Mouse (Mus musculus) liver, embryonic 12.5 days (tissue): Measurements from ENCODE around the gene Cnga2. TPM values are rescaled to one million over a fixed set of nuclear protein-coding genes. Genes with fewer than 3 reads are reported as not detected.

Source experiments
- ATAC-seq: fragments of 200-750 bp; cut with Nextera tagmentation; 2 replicates; pipeline ENCODE4 v1.8.0; 2017; ENCODE audit warnings: moderate number of reproducible peaks, mild to moderate bottlenecking, moderate library complexity
- H3K27ac ChIP-seq: fragments of 300-500 bp; sonication (generic); 2 replicates; pipeline ENCODE4 v1.5.1; 2016; ENCODE audit warnings: mild to moderate bottlenecking
- H3K27me3 ChIP-seq: fragments of 300-500 bp; sonication (generic); replicated peaks from 2 replicates; pipeline ENCODE4 v1.6.1; 2016; ENCODE audit warnings: mild to moderate bottlenecking, moderate library complexity
- H3K36me3 ChIP-seq: fragments of 300-500 bp; sonication (generic); 2 replicates; pipeline ENCODE4 v1.6.1; 2016; ENCODE audit warnings: mild to moderate bottlenecking, moderate library complexity
- H3K4me1 ChIP-seq: fragments of 300-500 bp; sonication (generic); 2 replicates; pipeline ENCODE4 v1.6.1; 2016
- H3K4me2 ChIP-seq: fragments of 300-500 bp; sonication (generic); 2 replicates; pipeline ENCODE4 v1.6.1; 2016; ENCODE audit warnings: mild to moderate bottlenecking, moderate library complexity
- H3K4me3 ChIP-seq: fragments of 300-500 bp; sonication (generic); 2 replicates; pipeline ENCODE4 v1.5.1; 2016; ENCODE audit warnings: mild to moderate bottlenecking, moderate library complexity
- H3K9ac ChIP-seq: fragments of 300-500 bp; sonication (generic); 2 replicates; pipeline ENCODE4 v1.6.1; 2016; ENCODE audit warnings: mild to moderate bottlenecking, moderate library complexity
- H3K9me3 ChIP-seq: fragments of 300-500 bp; sonication (generic); replicated peaks from 2 replicates; pipeline ENCODE4 v1.6.1; 2016; ENCODE audit warnings: mild to moderate bottlenecking, moderate library complexity
- WGBS: fragments of 180-500 bp; shearing (Covaris S2); methylation state at CpG from one replicate; pipeline ENCODE4 v1.1.7; 2016; ENCODE audit not compliant: insufficient replicate concordance; 5-methylcytosine and 5-hydroxymethylcytosine counted together
- polyA plus RNA-seq: library from polyadenylated mRNA; unstranded; fragments of >200 nt; fragmentation: Nextera tagmentation; extraction: Ambion mirVana; gene quantifications from 2 replicates; pipeline ENCODE4 v1.2.1, GENCODE M21; 2016

Gene Cnga2
- polyA plus RNA-seq, 1 experiment from 2014 or later, result 0.17 TPM

- H3K27me3 ChIP-seq, result no peaks in the 10 kb centered on the region
- no peak overlapping the region for H3K27ac ChIP-seq
- H3K36me3 ChIP-seq, result no peaks in the 10 kb centered on the region
- H3K4me3 ChIP-seq, result no peak overlapping the region
- 50% methylated on average over 2 of the region's 2 CpGs for WGBS
- H3K9me3 ChIP-seq, result no peaks in the 10 kb centered on the region
- H3K4me1 ChIP-seq, result no peaks in the 10 kb centered on the region
- no peak for ATAC-seq
- H3K4me2 ChIP-seq, result no peak overlapping the region
- H3K9ac ChIP-seq, result no peak overlapping the region
Observed at GRCm38 (mm10) chrX:71983205-71983604, 8.4 kb upstream of the Cnga2 start.

GRCm38 (mm10) chrX:71983775-71984174, 7.9 kb upstream of the Cnga2 start:
- Histone ChIP-seq H3K9ac (no peak overlapping the region), H3K4me3 (no peak overlapping the region), H3K27ac (no peak overlapping the region), H3K4me1 (no peaks in the 10 kb centered on the region), H3K9me3 (no peaks in the 10 kb centered on the region), H3K4me2 (no peak overlapping the region), H3K36me3 (no peaks in the 10 kb centered on the region), H3K27me3 (no peaks in the 10 kb centered on the region)
- 62% methylated on average over 1 of the region's 1 CpGs for WGBS
- no peak for ATAC-seq

DNA sequence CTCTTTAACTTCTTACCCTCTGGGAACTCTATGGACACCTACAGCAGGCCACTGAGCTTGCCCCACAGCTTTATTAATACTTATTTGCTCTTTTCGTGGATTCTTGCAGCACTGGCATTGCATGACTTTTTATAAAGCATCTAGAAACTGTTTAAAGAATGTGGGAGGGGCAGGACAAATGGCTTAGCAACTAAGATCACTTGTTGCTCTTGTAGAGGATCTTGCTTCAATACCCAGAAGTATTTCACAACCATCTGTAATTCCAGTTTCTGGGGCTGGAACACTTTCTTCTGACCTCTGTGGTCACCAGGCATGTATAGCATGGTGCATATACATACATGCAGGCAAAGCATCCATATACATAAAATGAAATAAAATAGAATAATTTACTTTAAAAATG, 4.3 kb downstream of the Cnga2 start:
- WGBS, result 38% methylated on average over 1 of the region's 1 CpGs
- Histone ChIP-seq H3K27ac (no peak overlapping the region), H3K4me1 (no peaks in the 10 kb centered on the region), H3K9me3 (no peaks in the 10 kb centered on the region), H3K4me2 (no peak overlapping the region), H3K4me3 (no peak overlapping the region), H3K27me3 (peaks cover 7% of the 10 kb centered on the region; the same call in 1 of the 2 replicates), H3K9ac (no peak overlapping the region), H3K36me3 (no peaks in the 10 kb centered on the region)
- no peak for ATAC-seq

DNA sequence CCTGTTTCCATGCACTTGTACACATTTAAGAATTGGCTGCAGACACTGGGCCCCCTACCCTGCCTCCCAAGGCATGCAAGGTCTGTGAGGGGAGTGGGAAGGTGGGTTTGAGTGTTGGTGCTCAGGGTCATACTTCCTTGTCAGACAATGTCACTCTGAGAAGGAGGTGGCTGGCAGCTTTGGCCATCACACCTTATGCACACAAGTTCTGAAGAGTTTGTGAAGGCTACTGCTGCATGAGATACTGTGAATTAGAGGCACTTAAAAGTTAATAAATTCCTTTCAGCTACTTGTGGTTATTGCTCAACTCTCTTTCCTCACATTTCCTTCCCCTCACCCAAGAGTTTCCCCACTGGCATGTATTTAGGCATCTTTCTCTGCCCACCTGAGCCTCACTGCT, 18.3 kb downstream of the Cnga2 start:
- no peak overlapping the region for H3K4me3 ChIP-seq
- no peaks in the 10 kb centered on the region for H3K27me3 ChIP-seq
- no peaks in the 10 kb centered on the region for H3K9me3 ChIP-seq
- no peaks in the 10 kb centered on the region for H3K36me3 ChIP-seq
- no peak for ATAC-seq
- H3K9ac ChIP-seq, result no peak overlapping the region
- no peak overlapping the region for H3K4me2 ChIP-seq
- H3K4me1 ChIP-seq, result no peaks in the 10 kb centered on the region
- H3K27ac ChIP-seq, result no peak overlapping the region

GRCm38 (mm10) chrX:72012236-72012635, 20.6 kb downstream of the Cnga2 start:
- Histone ChIP-seq H3K27me3 (no peaks in the 10 kb centered on the region), H3K36me3 (no peaks in the 10 kb centered on the region), H3K4me2 (no peak overlapping the region), H3K27ac (no peak overlapping the region), H3K9ac (no peak overlapping the region), H3K9me3 (no peaks in the 10 kb centered on the region), H3K4me3 (no peak overlapping the region), H3K4me1 (no peaks in the 10 kb centered on the region)
- no peak for ATAC-seq
- 58% methylated on average over 9 of the region's 9 CpGs for WGBS

DNA sequence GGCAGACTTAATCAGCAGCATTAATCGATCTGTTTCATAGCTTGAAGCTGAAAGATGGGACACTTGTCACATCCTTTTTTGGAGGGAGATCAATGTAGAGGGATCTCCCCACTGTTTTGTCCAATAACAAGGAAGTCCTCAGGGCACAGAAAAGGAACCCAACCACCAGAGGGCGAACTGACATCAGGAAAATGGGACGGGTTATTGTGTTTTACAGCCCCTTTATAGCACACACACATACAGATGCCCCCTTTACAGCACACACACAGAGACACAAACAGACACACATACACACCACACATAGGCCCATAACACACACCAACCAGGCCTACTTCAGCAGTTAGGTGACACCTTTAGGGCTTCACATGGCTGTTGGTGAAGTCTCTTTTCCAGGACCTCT, 21.2 kb downstream of the Cnga2 start:
- Histone ChIP-seq H3K4me2 (no peak overlapping the region), H3K27me3 (no peaks in the 10 kb centered on the region), H3K36me3 (no peaks in the 10 kb centered on the region), H3K4me3 (no peak overlapping the region), H3K4me1 (no peaks in the 10 kb centered on the region), H3K9me3 (no peaks in the 10 kb centered on the region), H3K27ac (no peak overlapping the region), H3K9ac (no peak overlapping the region)
- 22% methylated on average over 3 of the region's 3 CpGs for WGBS
- no peak for ATAC-seq

DNA sequence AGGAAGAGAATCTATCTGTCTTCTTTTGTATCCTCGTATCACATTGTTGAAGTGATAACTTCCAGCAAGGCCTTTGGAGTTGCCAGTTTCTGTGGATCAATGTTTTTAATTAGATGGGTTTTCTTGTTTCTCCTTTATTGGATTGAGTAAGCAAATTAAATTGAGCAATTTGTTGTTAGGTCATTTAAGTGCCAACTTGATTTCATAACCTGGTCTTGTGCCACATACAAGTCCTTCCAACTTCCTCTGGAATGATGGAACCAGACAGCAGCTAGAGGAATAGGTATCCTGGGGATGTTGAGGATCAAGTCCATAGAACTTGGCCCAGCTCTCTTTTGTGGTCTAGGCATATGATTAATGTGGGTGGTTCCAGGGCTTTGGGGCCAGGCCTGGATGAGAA, 30.6 kb downstream of the Cnga2 start:
- no peaks in the 10 kb centered on the region for H3K9me3 ChIP-seq
- no peak overlapping the region for H3K4me2 ChIP-seq
- no peak for ATAC-seq
- no peak overlapping the region for H3K9ac ChIP-seq
- no peaks in the 10 kb centered on the region for H3K36me3 ChIP-seq
- 59% methylated on average over 1 of the region's 1 CpGs for WGBS
- no peaks in the 10 kb centered on the region for H3K27me3 ChIP-seq
- no peak overlapping the region for H3K4me3 ChIP-seq
- H3K4me1 ChIP-seq, result no peaks in the 10 kb centered on the region
- no peak overlapping the region for H3K27ac ChIP-seq

- Histone ChIP-seq H3K27ac (no peak overlapping the region), H3K4me1 (no peaks in the 10 kb centered on the region), H3K9ac (no peak overlapping the region), H3K4me3 (no peak overlapping the region), H3K9me3 (no peaks in the 10 kb centered on the region), H3K4me2 (no peak overlapping the region), H3K36me3 (no peaks in the 10 kb centered on the region), H3K27me3 (no peaks in the 10 kb centered on the region)
- ATAC-seq, result no peak
- WGBS, result 36% methylated on average over 10 of the region's 10 CpGs
Observed at GRCm38 (mm10) chrX:72022750-72023398, 31.2 kb downstream of the Cnga2 start.

GRCm38 (mm10) chrX:72023542-72023941, 31.9 kb downstream of the Cnga2 start:
- no peaks in the 10 kb centered on the region for H3K36me3 ChIP-seq
- no peak overlapping the region for H3K9ac ChIP-seq
- H3K4me3 ChIP-seq, result no peak overlapping the region
- H3K4me2 ChIP-seq, result no peak overlapping the region
- H3K27ac ChIP-seq, result no peak overlapping the region
- H3K4me1 ChIP-seq, result no peaks in the 10 kb centered on the region
- ATAC-seq, result no peak
- no peaks in the 10 kb centered on the region for H3K27me3 ChIP-seq
- WGBS, result 34% methylated on average over 3 of the region's 3 CpGs
- H3K9me3 ChIP-seq, result no peaks in the 10 kb centered on the region

- Histone ChIP-seq H3K4me1 (no peaks in the 10 kb centered on the region), H3K4me3 (no peak overlapping the region), H3K9ac (no peak overlapping the region), H3K9me3 (no peaks in the 10 kb centered on the region), H3K4me2 (no peak overlapping the region), H3K36me3 (no peaks in the 10 kb centered on the region), H3K27ac (no peak overlapping the region), H3K27me3 (no peaks in the 10 kb centered on the region)
- no peak for ATAC-seq
- WGBS, result 36% methylated on average over 3 of the region's 3 CpGs
Observed at GRCm38 (mm10) chrX:72044056-72044455, 52.4 kb downstream of the Cnga2 start.

DNA sequence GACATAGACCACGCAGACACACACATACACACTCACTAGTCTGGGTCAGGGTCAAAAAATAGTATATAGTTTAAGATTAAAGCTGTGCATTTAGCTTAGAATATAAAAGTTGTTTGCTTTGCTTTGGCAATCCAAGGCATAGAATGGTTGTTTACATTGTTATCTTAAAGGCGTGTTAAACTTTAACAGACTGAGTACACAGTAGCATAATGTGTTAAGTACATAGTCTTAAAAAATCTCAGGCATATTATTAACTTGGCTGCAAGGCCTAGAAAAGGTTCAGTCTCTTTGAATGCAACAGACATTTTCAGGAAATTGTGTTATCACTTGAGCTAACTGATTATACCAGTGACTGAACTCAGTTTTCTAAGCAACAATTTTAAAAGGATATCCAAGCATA, 56.3 kb downstream of the Cnga2 start:
- Histone ChIP-seq H3K4me2 (no peak overlapping the region), H3K36me3 (no peaks in the 10 kb centered on the region), H3K4me1 (no peaks in the 10 kb centered on the region), H3K4me3 (no peak overlapping the region), H3K9me3 (no peaks in the 10 kb centered on the region), H3K27ac (no peak overlapping the region), H3K9ac (no peak overlapping the region), H3K27me3 (no peaks in the 10 kb centered on the region)
- WGBS, result 72% methylated on average over 2 of the region's 2 CpGs
- ATAC-seq, result no peak
